ENCODE assay signal across 17 mouse cellular contexts in genomic region chr8:125971336-125971735, GRCm38 (mm10). TPM values are rescaled to one million over a fixed set of nuclear protein-coding genes. Genes with fewer than 3 reads are reported as not detected.
DNase-seq lines count a peak whose midpoint lies in the region; ATAC-seq and TF ChIP-seq lines count a peak whose summit lies in the region.
"Had no signal": no experiment of that assay in that cellular context is flagged by ENCODE, and none has a peak within 500 bp of the region (broad histone marks: within the 10 kb centered on the region; RNA-seq: fewer than 3 reads in every experiment).

No protein-coding gene starts in this region.

- no peak overlapping the region for H3K4me3 ChIP-seq in lung, postnatal 0 days (ENCODE audit: low read depth, low read length)
- H3K4me3 ChIP-seq: embryonic facial prominence, embryonic 13.5 days; forebrain, embryonic 10.5 days; heart, embryonic 13.5 days; liver, embryonic 13.5 days; stomach, embryonic 15.5 days had no signal

- 28% methylated on average over 3 of the region's 3 CpGs for WGBS in lung, postnatal 0 days

- peak; percentile 64 for ATAC-seq in lung, postnatal 0 days

- no peak overlapping the region for H3K4me2 ChIP-seq in lung, postnatal 0 days (replicated peaks; ENCODE audit: low read depth, low read length)
- H3K4me2 ChIP-seq: embryonic facial prominence, embryonic 13.5 days; heart, embryonic 13.5 days; liver, embryonic 13.5 days; stomach, embryonic 15.5 days had no signal

- H3K36me3 ChIP-seq in lung, postnatal 0 days (ENCODE audit: insufficient read depth, low read length), result no peaks in the 10 kb centered on the region
- H3K36me3 ChIP-seq: embryonic facial prominence, embryonic 13.5 days; forebrain, embryonic 10.5 days; heart, embryonic 13.5 days; liver, embryonic 13.5 days; stomach, embryonic 15.5 days had no signal

- no peaks in the 10 kb centered on the region for H3K9me3 ChIP-seq in lung, postnatal 0 days (ENCODE audit: low read length)
- H3K9me3 ChIP-seq: embryonic facial prominence, embryonic 13.5 days; forebrain, embryonic 10.5 days; heart, embryonic 13.5 days; liver, embryonic 13.5 days; stomach, embryonic 15.5 days had no signal

- no peak overlapping the region for H3K27ac ChIP-seq in lung, postnatal 0 days (ENCODE audit: low read length)
- H3K27ac ChIP-seq: embryonic facial prominence, embryonic 13.5 days; forebrain, embryonic 10.5 days; heart, embryonic 13.5 days; liver, embryonic 13.5 days; stomach, embryonic 15.5 days had no signal

- no peak for TF ChIP-seq CTCF in lung, postnatal 0 days (IDR thresholded peaks at IDR 0.05)

- no peaks in the 10 kb centered on the region for H3K4me1 ChIP-seq in lung, postnatal 0 days (ENCODE audit: insufficient read depth, low read depth, low read length)
- H3K4me1 ChIP-seq: embryonic facial prominence, embryonic 13.5 days; forebrain, embryonic 10.5 days; heart, embryonic 13.5 days; liver, embryonic 13.5 days; stomach, embryonic 15.5 days had no signal

- peak; percentile 20; the same call in 1 of the 2 replicates for TF ChIP-seq EP300 in lung, postnatal 0 days (IDR thresholded peaks at IDR 0.05)

- peak; percentile 47 for DNase-seq in layer of hippocampus, adult 11-12 months (ENCODE audit: low spot score)
- DNase-seq in layer of hippocampus, adult 9-10 months (ENCODE audit: low spot score), result no peak
- peak; percentile 54 for DNase-seq in lung, postnatal 0 days (ENCODE audit: low spot score)
- no peak for DNase-seq in lung, postnatal 10 days
- DNase-seq in frontal cortex, postnatal 14 days (ENCODE audit: low spot score in 2 of 2), result peak; percentile 23 to 40
- DNase-seq in right cerebral cortex, postnatal 36 days (ENCODE audit: low spot score in 2 of 2), result peak; percentile 66 to 89
- DNase-seq in cerebellum, postnatal 14 days, result no peak
- DNase-seq: B cell, adult 2 months; cerebellum, adult 18-20 months; kidney, adult 9 months; liver, embryonic 13.5 days; midbrain, embryonic 14.5 days; thymus, postnatal 4 days had no signal

- H3K27me3 ChIP-seq in lung, postnatal 0 days (replicated peaks; ENCODE audit: insufficient read depth, low read length), result no peaks in the 10 kb centered on the region
- H3K27me3 ChIP-seq: liver, embryonic 13.5 days; stomach, embryonic 15.5 days had no signal

- no peak overlapping the region for H3K9ac ChIP-seq in lung, postnatal 0 days (replicated peaks; ENCODE audit: low read depth)
- H3K9ac ChIP-seq: embryonic facial prominence, embryonic 13.5 days; heart, embryonic 13.5 days; liver, embryonic 13.5 days; stomach, embryonic 15.5 days had no signal

RNA-seq across cellular contexts. Expression of gene Kcnk1, which starts 23.6 kb away (rescaled TPM):
- polyA plus RNA-seq in lung, postnatal 0 days (2015; fragmentation: Nextera tagmentation; extraction: Ambion mirVana), result 34.0 and 63.6 TPM in 2 replicates

Comparison
In these comparisons a context has a peak if more than half of its experiments do, and no peak if none do; other contexts are left out.
1. DNase-seq: peak in layer of hippocampus, adult 11-12 months (single experiment), lung, postnatal 0 days (single experiment), frontal cortex, postnatal 14 days (2 of 2) and right cerebral cortex, postnatal 36 days (2 of 2); none in layer of hippocampus, adult 9-10 months (single experiment), lung, postnatal 10 days (single experiment) and cerebellum, postnatal 14 days (0 of 2).